ENCODE assay signal across 13 mouse cellular contexts in genomic region chr8:120344583-120344982, GRCm38 (mm10).
A peak's percentile ranks its signal among the peaks of the same experiment; 100 is the strongest.
DNase-seq lines count a peak whose midpoint lies in the region; ATAC-seq lines count a peak whose summit lies in the region.
"Had no signal": no experiment of that assay in that cellular context is flagged by ENCODE, and none has a peak within 500 bp of the region (broad histone marks: within the 10 kb centered on the region; RNA-seq: fewer than 3 reads in every experiment).

No protein-coding gene starts in this region.

- ATAC-seq in heart, embryonic 11.5 days (replicated peaks; ENCODE audit: insufficient number of reproducible peaks, low FRiP score, low TSS enrichment) = no peak
- ATAC-seq in hindbrain, embryonic 16.5 days = no peak
- no peak for ATAC-seq in midbrain, embryonic 16.5 days
- ATAC-seq: inflammation-experienced regulatory T-cells, adult 6 months had no signal

- H3K4me2 ChIP-seq in heart, embryonic 11.5 days = no peak overlapping the region
- no peak overlapping the region for H3K4me2 ChIP-seq in hindbrain, embryonic 16.5 days (ENCODE audit: low read length)
- H3K4me2 ChIP-seq in midbrain, embryonic 16.5 days (ENCODE audit: low read length) = no peak overlapping the region

- no peak for DNase-seq in heart, adult 18-20 months
- no peak for DNase-seq in forebrain, embryonic 10.5 days (ENCODE audit: extremely low spot score, low spot score)
- DNase-seq in natural killer cell, adult 2 months (ENCODE audit: low spot score in 2 of 2) = no peak
- no peak for DNase-seq in thymus, adult 18-20 months
- DNase-seq in layer of hippocampus, postnatal 25 days (ENCODE audit: extremely low spot score in 1 of 2, low spot score in 1 of 2) = no peak
- DNase-seq: adrenal gland, adult 8-10 months; cerebellum, adult 2 months; heart, adult 2 months; lung, postnatal 10 days had no signal

- peaks cover 38% of the 10 kb centered on the region for H3K4me1 ChIP-seq in heart, embryonic 11.5 days (ENCODE audit: control insufficient read depth, insufficient read depth, low read length)
- H3K4me1 ChIP-seq in forebrain, embryonic 10.5 days = peaks cover 99% of the 10 kb centered on the region
- H3K4me1 ChIP-seq in hindbrain, embryonic 16.5 days (ENCODE audit: control insufficient read depth, insufficient read depth, low read depth, low read length) = peaks cover 63% of the 10 kb centered on the region
- H3K4me1 ChIP-seq in midbrain, embryonic 16.5 days (ENCODE audit: control insufficient read depth, insufficient read depth, low read length) = peaks cover 47% of the 10 kb centered on the region

- H3K4me3 ChIP-seq in heart, embryonic 11.5 days (ENCODE audit: low read depth, low read length) = no peak overlapping the region
- H3K4me3 ChIP-seq in forebrain, embryonic 10.5 days = no peak overlapping the region
- no peak overlapping the region for H3K4me3 ChIP-seq in hindbrain, embryonic 16.5 days (ENCODE audit: low read length)
- no peak overlapping the region for H3K4me3 ChIP-seq in midbrain, embryonic 16.5 days (ENCODE audit: low read depth, low read length)
- H3K4me3 ChIP-seq: heart, adult 2 months had no signal

- no peaks in the 10 kb centered on the region for H3K27me3 ChIP-seq in heart, embryonic 11.5 days (ENCODE audit: control insufficient read depth, insufficient read depth, low read length)
- peaks cover 84% of the 10 kb centered on the region for H3K27me3 ChIP-seq in forebrain, embryonic 10.5 days (ENCODE audit: poor library complexity, severe bottlenecking)
- no peaks in the 10 kb centered on the region for H3K27me3 ChIP-seq in hindbrain, embryonic 16.5 days (replicated peaks; ENCODE audit: control insufficient read depth, insufficient read depth, low read length)
- H3K27me3 ChIP-seq in midbrain, embryonic 16.5 days (ENCODE audit: control insufficient read depth, insufficient read depth, low read depth, low read length) = no peaks in the 10 kb centered on the region

- H3K9ac ChIP-seq in heart, embryonic 11.5 days (ENCODE audit: low read depth, low read length) = no peak overlapping the region
- peak overlapping the region; percentile 27; the same call in 1 of the 2 replicates for H3K9ac ChIP-seq in hindbrain, embryonic 16.5 days (ENCODE audit: low read depth, low read length)
- H3K9ac ChIP-seq in midbrain, embryonic 16.5 days (ENCODE audit: low read depth, low read length) = peak overlapping the region; percentile 26; the same call in 1 of the 2 replicates

- WGBS in heart, embryonic 11.5 days (ENCODE audit: insufficient replicate concordance) = 41% methylated on average over 13 of the region's 13 CpGs
- WGBS in forebrain, embryonic 10.5 days = 37% methylated on average over 13 of the region's 13 CpGs
- WGBS in hindbrain, embryonic 16.5 days = 15% methylated on average over 13 of the region's 13 CpGs
- WGBS in midbrain, embryonic 16.5 days = 15% methylated on average over 13 of the region's 13 CpGs

- H3K27ac ChIP-seq in heart, embryonic 11.5 days (ENCODE audit: low read depth, low read length) = peak overlapping the region; percentile 29; the same call in 1 of the 2 replicates
- peak overlapping the region; percentile 48; the same call in 1 of the 2 replicates for H3K27ac ChIP-seq in forebrain, embryonic 10.5 days
- peak overlapping the region; percentile 55 for H3K27ac ChIP-seq in hindbrain, embryonic 16.5 days (ENCODE audit: low read depth, low read length)
- H3K27ac ChIP-seq in midbrain, embryonic 16.5 days (ENCODE audit: low read length) = peak overlapping the region; percentile 64
- H3K27ac ChIP-seq: heart, adult 2 months had no signal

- no peaks in the 10 kb centered on the region for H3K36me3 ChIP-seq in heart, embryonic 11.5 days (ENCODE audit: control insufficient read depth, insufficient read depth, low read length)
- no peaks in the 10 kb centered on the region for H3K36me3 ChIP-seq in forebrain, embryonic 10.5 days (replicated peaks)
- no peaks in the 10 kb centered on the region for H3K36me3 ChIP-seq in hindbrain, embryonic 16.5 days (ENCODE audit: control insufficient read depth, insufficient read depth, low read length)
- no peaks in the 10 kb centered on the region for H3K36me3 ChIP-seq in midbrain, embryonic 16.5 days (ENCODE audit: control insufficient read depth, insufficient read depth, low read length)

- no peaks in the 10 kb centered on the region for H3K9me3 ChIP-seq in heart, embryonic 11.5 days (replicated peaks; ENCODE audit: control insufficient read depth, low read length)
- H3K9me3 ChIP-seq in forebrain, embryonic 10.5 days = no peaks in the 10 kb centered on the region
- H3K9me3 ChIP-seq in hindbrain, embryonic 16.5 days (ENCODE audit: control insufficient read depth, low read length) = no peaks in the 10 kb centered on the region
- no peaks in the 10 kb centered on the region for H3K9me3 ChIP-seq in midbrain, embryonic 16.5 days (replicated peaks; ENCODE audit: control insufficient read depth, low read length, poor library complexity, severe bottlenecking)
